Mouse (Mus musculus) cerebellum, postnatal 10 days (tissue): Measurements from ENCODE around the gene Nadk.
"Not testable (repeated sequence)": the region's sequence is repeated elsewhere in the genome, so short reads cannot be mapped to it uniquely, and the experiment has no call there.

ENCODE experiments used
- DNase-seq, 2 experiments: peaks; one replicate each; pipeline ENCODE4 v3.0.0; 2021; ENCODE audit warnings: mixed read lengths in 2 of 2

The Nadk gene

GRCm38 (mm10) chr4:155570315-155570714 is 8.1 kb downstream of the Nadk start:
- not testable (repeated sequence) for DNase-seq

GRCm38 (mm10) chr4:155571442-155571841 is 9.3 kb downstream of the Nadk start:
- DNase-seq, result no peak

GRCm38 (mm10) chr4:155573155-155573554 is 11.0 kb downstream of the Nadk start:
- DNase-seq, result no peak

GRCm38 (mm10) chr4:155573876-155574275 is 11.7 kb downstream of the Nadk start:
- DNase-seq, result no peak

- DNase-seq, result peak in 1 of 2 experiments; percentile 30
Measured at GRCm38 (mm10) chr4:155574931-155575330, 12.8 kb downstream of the Nadk start.

- no peak for DNase-seq
Measured at GRCm38 (mm10) chr4:155575521-155575920, 13.3 kb downstream of the Nadk start.

- no peak for DNase-seq
Measured at GRCm38 (mm10) chr4:155577132-155577531, 15.0 kb downstream of the Nadk start.

- DNase-seq, result no peak
Measured at GRCm38 (mm10) chr4:155577741-155578140, 15.6 kb downstream of the Nadk start.

- DNase-seq, result no peak
Measured at GRCm38 (mm10) chr4:155578336-155579125, 16.4 kb downstream of the Nadk start.

- DNase-seq, result peak; percentile 82 to 86
Measured at GRCm38 (mm10) chr4:155580420-155580819, 18.2 kb downstream of the Nadk start.

GRCm38 (mm10) chr4:155582279-155582905 is 20.2 kb downstream of the Nadk start:
- no peak for DNase-seq

- DNase-seq, result no peak
Measured at GRCm38 (mm10) chr4:155589356-155589755, 27.2 kb downstream of the Nadk start.

- no peak for DNase-seq
Measured at GRCm38 (mm10) chr4:155591012-155591719, 29.0 kb downstream of the Nadk start.

- peak; percentile 20 to 29 for DNase-seq
Measured at GRCm38 (mm10) chr4:155593780-155594179, 31.6 kb downstream of the Nadk start.

- DNase-seq, result no peak
Measured at GRCm38 (mm10) chr4:155595777-155596176, 33.6 kb downstream of the Nadk start.

- no peak for DNase-seq
Measured at GRCm38 (mm10) chr4:155596606-155597005, 34.4 kb downstream of the Nadk start.

- DNase-seq, result no peak
Measured at GRCm38 (mm10) chr4:155598536-155598935, 36.4 kb downstream of the Nadk start.

- no peak for DNase-seq
Measured at GRCm38 (mm10) chr4:155599901-155600825, 38.0 kb downstream of the Nadk start.

- peak; percentile 99 to 100 for DNase-seq
Measured at GRCm38 (mm10) chr4:155601091-155601996, 39.2 kb downstream of the Nadk start, which contains the start of gene Slc35e2. Gene Slc35e2, plus strand, starts transcription at chr4:155601416.

GRCm38 (mm10) chr4:155601997-155602456 is 39.8 kb downstream of the Nadk start:
- DNase-seq, result no peak

GRCm38 (mm10) chr4:155602753-155603152 is 40.6 kb downstream of the Nadk start:
- no peak for DNase-seq
